Mouse (Mus musculus): Measurements from ENCODE around the gene Auts2.

GRCm38 (mm10) chr5:132351139-132351538 is 192.0 kb downstream of the Auts2 start:
- TF ChIP-seq POLR2A (IDR thresholded peaks at IDR 0.05; ENCODE audit: low read depth, low read length): no peak
- no peak for TF ChIP-seq CTCF (conservative IDR thresholded peaks at IDR 0.05; ENCODE audit: insufficient read depth, insufficient read length, low read depth, low read length)

Data from kidney, adult 2 months (tissue).